Mouse (Mus musculus) heart, embryonic 11.5 days (tissue): ENCODE data around the gene Cdkn1a. TPM values are rescaled to one million over a fixed set of nuclear protein-coding genes. Genes with fewer than 3 reads are reported as not detected.
A peak's percentile ranks its signal among the peaks of the same experiment; 100 is the strongest.
"Not testable (repeated sequence)": the region's sequence is repeated elsewhere in the genome, so short reads cannot be mapped to it uniquely, and the experiment has no call there.

ENCODE experiments used
- ATAC-seq: fragments of 200-750 bp; cut with Nextera tagmentation; replicated peaks from 2 replicates; pipeline ENCODE4 v1.8.0; 2017; ENCODE audit warnings: moderate library complexity; ENCODE audit not compliant: insufficient number of reproducible peaks, low FRiP score, low TSS enrichment
- H3K27ac ChIP-seq: fragments of 300-500 bp; sonication (generic); 2 replicates; pipeline ENCODE4 v1.5.1; 2014; ENCODE audit warnings: mild to moderate bottlenecking, low read depth, low read length
- H3K27me3 ChIP-seq: fragments of 300-500 bp; sonication (generic); 2 replicates; pipeline ENCODE4 v1.6.1; 2014; ENCODE audit warnings: mild to moderate bottlenecking, low read length, mixed read lengths; ENCODE audit not compliant: control insufficient read depth, insufficient read depth
- H3K36me3 ChIP-seq: fragments of 300-500 bp; sonication (generic); 2 replicates; pipeline ENCODE4 v1.6.1; 2014; ENCODE audit warnings: mild to moderate bottlenecking, low read length, moderate library complexity, mixed read lengths; ENCODE audit not compliant: control insufficient read depth, insufficient read depth
- H3K4me1 ChIP-seq: fragments of 300-500 bp; sonication (generic); 2 replicates; pipeline ENCODE4 v1.6.1; 2014; ENCODE audit warnings: low read length; ENCODE audit not compliant: control insufficient read depth, insufficient read depth
- H3K4me2 ChIP-seq: fragments of 300-500 bp; sonication (generic); 2 replicates; pipeline ENCODE4 v1.6.1; 2014; ENCODE audit warnings: mild to moderate bottlenecking, moderate library complexity
- H3K4me3 ChIP-seq: fragments of 300-500 bp; sonication (generic); 2 replicates; pipeline ENCODE4 v1.5.1; 2014; ENCODE audit warnings: low read depth, low read length
- H3K9ac ChIP-seq: fragments of 300-500 bp; sonication (generic); 2 replicates; pipeline ENCODE4 v1.6.1; 2014; ENCODE audit warnings: mild to moderate bottlenecking, low read depth, low read length, moderate library complexity
- H3K9me3 ChIP-seq: fragments of 300-500 bp; sonication (generic); replicated peaks from 2 replicates; pipeline ENCODE4 v1.6.1; 2016; ENCODE audit warnings: low read length; ENCODE audit not compliant: control insufficient read depth
- WGBS: fragments of 180-500 bp; shearing (Covaris S2); extraction: QIAGEN DNeasy Blood & Tissue Kit; methylation state at CpG from one replicate; pipeline ENCODE4 v1.1.7; 2014; ENCODE audit not compliant: insufficient replicate concordance; 5-methylcytosine and 5-hydroxymethylcytosine counted together
- polyA plus RNA-seq: library from polyadenylated mRNA; unstranded; fragments of >200 nt; fragmentation: Nextera tagmentation; extraction: Ambion mirVana; gene quantifications from 2 replicates; pipeline ENCODE4 v1.2.1, GENCODE M21; 2014

Cdkn1a gene
- polyA plus RNA-seq, 1 experiment from 2014 or later = 39.3 TPM

DNA sequence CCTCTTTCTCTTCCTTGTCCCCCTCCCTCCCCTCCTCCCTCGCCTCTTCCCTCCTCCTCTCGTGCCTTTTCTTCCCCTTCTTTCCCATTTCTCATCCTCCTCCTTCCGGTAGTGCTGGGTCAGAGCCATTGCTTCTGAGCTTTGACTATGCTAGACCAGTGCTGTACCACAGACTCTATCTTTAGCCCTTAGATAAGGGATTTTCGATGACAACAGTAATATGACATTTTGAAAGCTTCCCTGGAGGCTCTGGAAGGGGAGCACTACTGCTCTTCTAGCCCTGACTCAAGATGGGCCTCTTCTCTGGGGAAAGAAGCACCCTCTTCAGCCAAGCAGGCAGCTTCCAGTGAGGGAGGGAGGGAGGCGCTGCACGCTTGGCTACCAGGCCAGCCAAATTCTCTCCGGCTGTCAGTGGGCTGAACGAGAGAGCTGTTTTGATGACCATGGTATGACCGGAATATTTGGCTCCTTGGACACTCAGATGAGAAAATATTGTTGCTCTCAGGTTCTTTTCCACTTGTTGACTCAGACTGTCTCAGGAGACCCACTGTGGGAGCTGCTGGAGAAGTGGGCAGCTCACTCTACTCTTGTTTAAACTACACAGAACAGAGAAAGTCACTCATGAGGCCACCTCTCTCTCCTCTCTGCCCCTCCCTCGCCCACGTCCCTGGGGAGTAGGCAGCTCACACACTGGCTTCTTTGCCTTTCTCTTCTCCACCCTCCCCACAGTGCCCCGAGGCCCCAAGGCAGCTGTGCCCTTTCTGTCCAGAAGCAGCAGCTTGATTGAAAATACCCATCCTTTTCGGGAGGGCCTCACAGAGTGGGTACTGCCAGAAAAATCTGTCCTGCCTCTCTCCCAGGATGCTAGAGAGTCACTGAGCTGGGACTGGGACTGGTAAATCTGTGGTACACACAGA, 28.4 kb upstream of the Cdkn1a start:
- Histone ChIP-seq H3K4me2 (peak overlapping the region; percentile 16; the same call in 1 of the 2 replicates), H3K9ac (peak overlapping the region; percentile 39; the same call in 1 of the 2 replicates)
- no peak for ATAC-seq

DNA sequence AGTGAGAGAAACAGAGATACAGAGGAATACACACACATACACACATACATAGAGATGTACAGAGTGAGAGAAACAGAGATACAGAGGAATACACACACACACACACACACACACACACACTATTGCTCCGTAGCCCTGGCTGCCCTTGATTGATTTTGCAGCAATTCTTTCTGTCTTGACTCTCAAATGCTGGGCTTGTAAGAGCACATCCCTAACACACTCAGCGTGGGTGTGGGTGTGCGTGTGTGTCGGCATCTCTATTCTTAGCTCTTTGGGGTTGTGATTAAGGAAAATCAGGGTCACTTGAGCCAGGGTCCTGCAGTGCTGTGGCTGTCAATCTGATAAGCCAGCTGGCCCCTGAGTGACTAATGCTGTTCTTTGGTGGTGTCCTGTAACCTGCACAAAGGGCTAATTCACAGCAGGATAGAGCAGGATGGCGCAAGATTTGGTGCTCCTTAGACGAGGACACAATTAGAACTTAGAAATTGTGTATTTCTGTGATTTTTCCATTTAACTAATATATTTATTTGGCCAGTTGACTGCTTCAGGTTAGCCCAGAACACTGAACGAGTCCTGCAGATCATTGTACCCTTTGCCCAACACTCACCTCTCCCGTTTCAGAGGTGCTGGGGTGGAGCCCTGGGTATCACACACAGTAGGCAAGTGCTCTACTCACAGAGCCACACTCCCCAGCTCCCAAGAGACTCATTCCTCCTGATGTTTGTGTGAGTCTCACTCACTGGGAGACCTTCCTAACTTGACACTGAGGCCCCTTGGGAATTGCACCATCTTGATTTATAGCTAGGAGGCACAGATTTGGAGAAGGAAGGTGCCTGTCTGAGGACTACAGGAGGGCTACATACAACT, 27.4 kb upstream of the Cdkn1a start:
- peaks cover 30% of the 10 kb centered on the region for H3K4me1 ChIP-seq
- H3K9ac ChIP-seq = peak overlapping the region; percentile 28; the same call in 1 of the 2 replicates
- no peak for ATAC-seq
- no peaks in the 10 kb centered on the region for H3K9me3 ChIP-seq
- H3K27me3 ChIP-seq = peaks cover 2% of the 10 kb centered on the region; the same call in 1 of the 2 replicates
- H3K36me3 ChIP-seq = no peaks in the 10 kb centered on the region
- H3K27ac ChIP-seq = no peak overlapping the region
- H3K4me2 ChIP-seq = no peak overlapping the region
- H3K4me3 ChIP-seq = no peak overlapping the region
- 35% methylated on average over 8 of the region's 8 CpGs for WGBS

More for the DNA sequence above, 28.4 kb upstream of the Cdkn1a start:
- H3K27ac ChIP-seq = peak overlapping the region; percentile 54; the same call in 1 of the 2 replicates
- 39% methylated on average over 13 of the region's 13 CpGs for WGBS
- no peaks in the 10 kb centered on the region for H3K9me3 ChIP-seq
- H3K27me3 ChIP-seq = peaks cover 2% of the 10 kb centered on the region; the same call in 1 of the 2 replicates
- H3K4me3 ChIP-seq = no peak overlapping the region
- no peaks in the 10 kb centered on the region for H3K36me3 ChIP-seq
- H3K4me1 ChIP-seq = peaks cover 33% of the 10 kb centered on the region

DNA sequence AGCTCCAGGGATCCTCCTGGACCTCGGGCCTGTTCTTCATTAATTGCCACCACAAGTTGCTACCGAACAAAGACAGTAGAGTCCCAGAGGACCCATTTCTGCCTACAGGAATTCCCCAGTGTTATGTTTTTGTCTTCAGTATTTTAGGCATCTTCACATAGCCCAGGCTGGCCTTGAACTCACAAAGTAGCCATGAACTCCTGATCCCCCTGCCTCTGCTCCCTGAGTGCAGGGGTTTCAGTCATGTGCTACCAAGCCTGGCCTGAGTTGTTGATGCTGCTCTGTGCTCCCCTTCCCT, 26.8 kb upstream of the Cdkn1a start:
- ATAC-seq = no peak
- Histone ChIP-seq H3K4me1 (peaks cover 30% of the 10 kb centered on the region), H3K36me3 (no peaks in the 10 kb centered on the region), H3K27ac (no peak overlapping the region), H3K9ac (no peak overlapping the region), H3K9me3 (no peaks in the 10 kb centered on the region), H3K27me3 (peaks cover 2% of the 10 kb centered on the region; the same call in 1 of the 2 replicates), H3K4me2 (no peak overlapping the region), H3K4me3 (no peak overlapping the region)
- WGBS = 66% methylated on average over 2 of the region's 2 CpGs

DNA sequence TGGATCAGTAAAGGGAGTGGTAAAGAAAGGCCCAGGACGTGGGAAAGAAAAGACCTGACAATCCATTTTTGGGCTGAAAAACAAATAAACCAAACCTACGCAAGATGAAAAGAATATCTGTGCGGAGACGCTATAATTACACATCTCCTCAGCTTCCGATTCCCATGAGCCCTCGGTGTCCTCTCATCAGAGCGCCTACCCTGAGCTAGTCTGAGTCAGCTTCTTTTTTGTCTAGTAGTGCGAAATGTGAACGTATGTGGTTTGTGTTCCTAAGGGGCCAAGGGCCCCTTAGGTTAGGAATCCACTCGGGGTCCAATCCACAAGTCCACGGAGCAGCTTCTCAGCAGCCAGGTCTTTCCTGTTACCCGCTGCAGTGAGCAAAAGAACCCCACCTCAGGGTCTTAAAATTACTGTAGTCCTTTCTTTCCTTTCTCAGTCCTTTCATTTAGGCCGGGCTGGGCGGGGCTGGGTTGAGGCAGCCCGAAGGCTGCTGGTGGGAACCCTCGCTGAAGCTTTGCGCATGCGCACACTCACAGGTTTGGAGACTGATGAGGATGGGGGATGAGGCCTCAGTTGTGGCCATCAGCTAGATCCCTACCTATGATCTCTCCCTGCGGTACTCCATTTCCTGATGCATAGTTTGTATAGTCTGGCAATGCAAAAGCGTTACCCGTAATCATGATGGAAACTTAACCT, 25.4 kb upstream of the Cdkn1a start:
- Histone ChIP-seq H3K4me2 (no peak overlapping the region), H3K27ac (no peak overlapping the region), H3K36me3 (no peaks in the 10 kb centered on the region), H3K27me3 (peaks cover 2% of the 10 kb centered on the region; the same call in 1 of the 2 replicates), H3K9ac (no peak overlapping the region), H3K4me1 (peaks cover 32% of the 10 kb centered on the region), H3K4me3 (no peak overlapping the region), H3K9me3 (no peaks in the 10 kb centered on the region)
- no peak for ATAC-seq
- 73% methylated on average over 21 of the region's 21 CpGs for WGBS

DNA sequence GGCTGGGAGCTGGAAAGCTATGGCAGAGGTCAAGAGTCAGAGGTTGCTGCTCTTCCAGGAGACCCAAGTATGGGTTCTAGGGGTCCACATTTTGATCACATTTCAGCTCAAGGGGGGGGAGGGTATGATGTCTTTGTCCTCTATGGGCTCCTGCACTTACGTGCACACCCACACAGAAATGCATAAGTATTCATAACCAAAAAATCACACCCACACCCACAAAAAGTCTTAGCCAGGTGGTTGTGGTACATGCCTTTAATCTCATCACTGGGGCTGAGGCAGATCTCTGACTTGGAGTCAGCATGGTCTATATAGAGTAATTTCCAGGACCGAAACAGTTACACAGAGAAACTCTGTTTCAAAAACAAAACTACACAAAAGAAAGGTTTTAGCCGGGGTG, 24.8 kb upstream of the Cdkn1a start:
- Histone ChIP-seq H3K4me3 (no peak overlapping the region), H3K27me3 (peaks cover 2% of the 10 kb centered on the region; the same call in 1 of the 2 replicates), H3K36me3 (no peaks in the 10 kb centered on the region), H3K9ac (no peak overlapping the region), H3K4me2 (no peak overlapping the region), H3K9me3 (no peaks in the 10 kb centered on the region), H3K27ac (no peak overlapping the region), H3K4me1 (peaks cover 32% of the 10 kb centered on the region)
- 90% methylated on average over 3 of the region's 3 CpGs for WGBS
- no peak for ATAC-seq

DNA sequence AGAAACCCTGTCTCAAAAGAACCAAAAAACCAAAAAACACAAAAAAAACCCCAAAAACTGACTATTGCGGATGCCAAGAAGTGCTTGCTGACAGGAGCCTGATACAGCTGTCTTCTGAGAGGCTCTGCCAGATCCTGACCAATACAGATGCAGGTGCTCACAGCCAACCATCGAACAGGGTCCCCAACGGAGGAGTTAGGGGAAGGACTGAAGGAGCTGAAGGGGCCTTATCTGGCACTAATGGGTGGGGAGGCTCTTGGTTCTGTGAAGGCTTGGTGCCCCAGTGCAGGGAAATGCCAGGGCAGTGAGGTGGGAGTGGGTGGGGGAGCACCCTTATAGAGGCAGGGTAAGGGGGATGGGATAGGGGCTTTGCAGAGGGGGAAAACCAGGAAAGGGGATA, 23.4 kb upstream of the Cdkn1a start:
- not testable (repeated sequence) for H3K9ac ChIP-seq, H3K27me3 ChIP-seq, H3K36me3 ChIP-seq, H3K9me3 ChIP-seq, H3K27ac ChIP-seq, H3K4me3 ChIP-seq, H3K4me2 ChIP-seq, ATAC-seq
- peaks cover 34% of the 10 kb centered on the region for H3K4me1 ChIP-seq
- WGBS = 57% methylated on average over 3 of the region's 3 CpGs

DNA sequence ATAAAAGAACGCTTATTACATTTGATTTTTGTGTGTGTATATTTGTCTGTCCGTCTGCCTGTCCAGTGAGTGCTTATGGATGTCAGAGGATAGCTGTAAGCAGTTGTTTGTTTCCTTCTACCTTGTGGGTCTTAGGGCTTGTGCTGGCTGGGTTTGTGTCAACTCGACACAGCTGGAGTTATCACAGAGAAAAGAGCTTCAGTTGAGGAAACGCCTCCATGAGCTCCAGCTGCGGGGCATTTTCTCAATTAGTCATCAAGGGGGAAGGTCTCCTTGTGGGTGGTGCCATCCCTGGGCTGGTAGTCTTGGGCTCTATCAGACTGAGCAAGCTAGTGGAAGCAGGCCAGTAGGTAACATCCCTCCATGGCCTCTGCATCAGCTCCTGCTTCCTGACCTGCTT, 22.9 kb upstream of the Cdkn1a start:
- no peak for ATAC-seq
- H3K4me1 ChIP-seq = peaks cover 34% of the 10 kb centered on the region
- no peak overlapping the region for H3K4me2 ChIP-seq
- no peak overlapping the region for H3K9ac ChIP-seq
- H3K4me3 ChIP-seq = no peak overlapping the region
- H3K9me3 ChIP-seq = no peaks in the 10 kb centered on the region
- peaks cover 2% of the 10 kb centered on the region; the same call in 1 of the 2 replicates for H3K27me3 ChIP-seq
- 44% methylated on average over 5 of the region's 5 CpGs for WGBS
- no peaks in the 10 kb centered on the region for H3K36me3 ChIP-seq
- H3K27ac ChIP-seq = no peak overlapping the region

DNA sequence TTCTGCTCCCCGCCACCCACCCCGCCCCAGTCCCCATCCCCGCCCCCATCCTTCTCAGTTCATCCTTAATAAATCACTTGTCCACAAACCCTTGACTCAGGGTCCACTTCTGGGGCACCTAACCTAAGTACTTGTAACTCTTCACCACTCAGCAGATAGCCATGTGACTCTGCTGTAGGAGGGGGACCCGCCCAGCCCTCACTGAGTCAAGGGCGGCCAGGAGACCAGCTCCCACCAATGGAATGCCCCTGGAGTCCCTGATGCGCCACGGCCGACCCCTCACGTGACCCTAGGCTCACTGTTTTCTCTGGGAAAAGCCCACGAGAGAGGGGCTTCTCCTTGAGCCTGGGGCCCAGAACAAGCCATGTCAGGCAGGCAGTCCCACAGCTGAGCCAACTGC, 21.7 kb upstream of the Cdkn1a start:
- 49% methylated on average over 10 of the region's 10 CpGs for WGBS
- Histone ChIP-seq H3K9ac (no peak overlapping the region), H3K9me3 (no peaks in the 10 kb centered on the region), H3K4me1 (peaks cover 30% of the 10 kb centered on the region), H3K36me3 (no peaks in the 10 kb centered on the region), H3K27me3 (peaks cover 2% of the 10 kb centered on the region; the same call in 1 of the 2 replicates), H3K4me3 (no peak overlapping the region), H3K4me2 (no peak overlapping the region), H3K27ac (0 out of 2 replicates have a peak overlapping the region, but pooled peaks have one; percentile 6)
- ATAC-seq = peak; percentile 64; the same call in 1 of the 2 replicates
